Mouse (Mus musculus) liver, postnatal 0 days (tissue): ENCODE results near the gene Arhgap23.

Source experiments
- CTCF ChIP-seq: sonication (generic); IDR thresholded peaks from 2 replicates; pipeline ENCODE4 v1.5.1; 2016; ENCODE audit warnings: antibody characterized with exemption, low read depth
- EP300 ChIP-seq: IDR thresholded peaks from 2 replicates; pipeline ENCODE4 v1.6.1; 2016; ENCODE audit warnings: antibody characterized with exemption, low read depth, mild to moderate bottlenecking

- TF ChIP-seq CTCF (no peak), EP300 (no peak)
Observed at GRCm38 (mm10) chr11:97463166-97463565, 47.8 kb downstream of the Arhgap23 start.
